Mouse (Mus musculus) spleen, adult 2 months (tissue): ENCODE measurements around the gene Jaml. TPM values are rescaled to one million over a fixed set of nuclear protein-coding genes. Genes with fewer than 3 reads are reported as not detected.
A peak's percentile ranks its signal among the peaks of the same experiment; 100 is the strongest.

Source experiments
- DNase-seq, 2 experiments: peaks; one replicate each; pipeline versions ENCODE4 v3.0.0 to v3.0.0-alpha.2; 2012 to 2021; ENCODE audit warnings: low spot score in 2 of 2, low read depth in 1 of 2
- H3K27ac ChIP-seq: fragments of 200-500 bp; 2 replicates; pipeline ENCODE4 v1.5.1; 2012; ENCODE audit warnings: low read length, inconsistent platforms; ENCODE audit not compliant: insufficient read depth
- H3K27me3 ChIP-seq: fragments of 200-500 bp; 2 replicates; pipeline ENCODE4 v1.6.1; 2012; ENCODE audit warnings: mild to moderate bottlenecking, moderate library complexity, low read length, inconsistent platforms; ENCODE audit not compliant: control insufficient read depth, insufficient read depth
- H3K36me3 ChIP-seq: fragments of 200-500 bp; 2 replicates; pipeline ENCODE4 v1.6.1; 2012; ENCODE audit warnings: mild to moderate bottlenecking, low read length, inconsistent platforms; ENCODE audit not compliant: control insufficient read depth, insufficient read depth
- H3K4me1 ChIP-seq: fragments of 200-500 bp; 2 replicates; pipeline ENCODE4 v1.6.1; 2011; ENCODE audit warnings: inconsistent platforms; ENCODE audit not compliant: control insufficient read depth, insufficient read depth, insufficient read length
- H3K4me3 ChIP-seq: fragments of 200-500 bp; 2 replicates; pipeline ENCODE4 v1.5.1; 2011; ENCODE audit warnings: mild to moderate bottlenecking, inconsistent platforms; ENCODE audit not compliant: insufficient read depth, insufficient read length; ENCODE audit errors: extremely low read depth
- CTCF ChIP-seq: fragments of 200-500 bp; IDR thresholded peaks from 2 replicates; pipeline ENCODE4 v1.5.1; 2011; ENCODE audit warnings: mild to moderate bottlenecking, inconsistent platforms; ENCODE audit not compliant: insufficient read depth, insufficient read length, insufficient replicate concordance; ENCODE audit errors: extremely low read depth
- POLR2A ChIP-seq: fragments of 200-500 bp; IDR thresholded peaks from 2 replicates; pipeline ENCODE4 v1.6.1; 2011; ENCODE audit warnings: low read depth, low read length, inconsistent platforms
- WGBS: fragments of 180-500 bp; shearing (Covaris S2); methylation state at CpG from one replicate; pipeline ENCODE4 v1.1.7; 2018; 5-methylcytosine and 5-hydroxymethylcytosine counted together
- polyA plus RNA-seq: library from polyadenylated mRNA; depleted of rRNA; stranded (reverse); fragments of >200 nt; gene quantifications from 2 replicates; pipeline ENCODE4 v1.2.3, GENCODE M21; 2012

The Jaml gene
- polyA plus RNA-seq, 1 experiment: 2.8 TPM

GRCm38 (mm10) chr9:45041131-45041838 is 37.7 kb upstream of the Jaml start:
- no peak for DNase-seq
- Histone ChIP-seq H3K27ac (no peak overlapping the region), H3K36me3 (no peaks in the 10 kb centered on the region), H3K4me1 (peaks cover 5% of the 10 kb centered on the region; the same call in 1 of the 2 replicates), H3K4me3 (no peak overlapping the region), H3K27me3 (peaks cover 4% of the 10 kb centered on the region; the same call in 1 of the 2 replicates)
- TF ChIP-seq CTCF: no peak
- TF ChIP-seq POLR2A: no peak
- WGBS: 14% methylated on average over 17 of the region's 17 CpGs

GRCm38 (mm10) chr9:45042056-45042720 is 36.8 kb upstream of the Jaml start:
- Histone ChIP-seq H3K4me1 (peaks cover 5% of the 10 kb centered on the region; the same call in 1 of the 2 replicates), H3K27ac (no peak overlapping the region), H3K36me3 (no peaks in the 10 kb centered on the region), H3K4me3 (no peak overlapping the region), H3K27me3 (peaks cover 4% of the 10 kb centered on the region; the same call in 1 of the 2 replicates)
- DNase-seq: no peak
- 12% methylated on average over 20 of the region's 20 CpGs for WGBS
- TF ChIP-seq CTCF: no peak
- no peak for TF ChIP-seq POLR2A

- no peak overlapping the region for H3K4me3 ChIP-seq
- H3K36me3 ChIP-seq: no peaks in the 10 kb centered on the region
- H3K27me3 ChIP-seq: peaks cover 4% of the 10 kb centered on the region; the same call in 1 of the 2 replicates
- no peak for DNase-seq
- H3K27ac ChIP-seq: no peak overlapping the region
- 7% methylated on average over 10 of the region's 10 CpGs for WGBS
- peaks cover 5% of the 10 kb centered on the region; the same call in 1 of the 2 replicates for H3K4me1 ChIP-seq
- TF ChIP-seq CTCF: no peak
- TF ChIP-seq POLR2A: no peak
These were observed 36.0 kb upstream of the Jaml start for GRCm38 (mm10) chr9:45042947-45043346.

- H3K27me3 ChIP-seq: peaks cover 4% of the 10 kb centered on the region; the same call in 1 of the 2 replicates
- peaks cover 5% of the 10 kb centered on the region; the same call in 1 of the 2 replicates for H3K4me1 ChIP-seq
- H3K4me3 ChIP-seq: no peak overlapping the region
- no peak for DNase-seq
- WGBS: 85% methylated on average over 16 of the region's 16 CpGs
- no peak overlapping the region for H3K27ac ChIP-seq
- no peaks in the 10 kb centered on the region for H3K36me3 ChIP-seq
- TF ChIP-seq CTCF (no peak), POLR2A (no peak)
These were observed 32.0 kb upstream of the Jaml start for GRCm38 (mm10) chr9:45046973-45047372.

GRCm38 (mm10) chr9:45048511-45048910 is 30.5 kb upstream of the Jaml start:
- Histone ChIP-seq H3K27me3 (0 out of 2 replicates have a peak, but pooled peaks cover 1% of the 10 kb centered on the region), H3K4me3 (no peak overlapping the region), H3K36me3 (no peaks in the 10 kb centered on the region), H3K4me1 (no peaks in the 10 kb centered on the region), H3K27ac (no peak overlapping the region)
- 20% methylated on average over 4 of the region's 4 CpGs for WGBS
- TF ChIP-seq CTCF: peak; percentile 16; the same call in 1 of the 2 replicates
- TF ChIP-seq POLR2A: no peak
- DNase-seq: no peak

GRCm38 (mm10) chr9:45049731-45050130 is 29.3 kb upstream of the Jaml start:
- Histone ChIP-seq H3K27me3 (peaks cover 1% of the 10 kb centered on the region; the same call in 1 of the 2 replicates), H3K27ac (no peak overlapping the region), H3K4me3 (no peak overlapping the region), H3K4me1 (no peaks in the 10 kb centered on the region), H3K36me3 (no peaks in the 10 kb centered on the region)
- TF ChIP-seq CTCF: no peak
- no peak for TF ChIP-seq POLR2A
- WGBS: 38% methylated on average over 1 of the region's 1 CpGs
- no peak for DNase-seq

GRCm38 (mm10) chr9:45050301-45050700 is 28.7 kb upstream of the Jaml start:
- H3K4me3 ChIP-seq: no peak overlapping the region
- no peaks in the 10 kb centered on the region for H3K4me1 ChIP-seq
- H3K27ac ChIP-seq: no peak overlapping the region
- TF ChIP-seq POLR2A (no peak), CTCF (no peak)
- H3K36me3 ChIP-seq: no peaks in the 10 kb centered on the region
- 78% methylated on average over 2 of the region's 2 CpGs for WGBS
- peaks cover 1% of the 10 kb centered on the region; the same call in 1 of the 2 replicates for H3K27me3 ChIP-seq
- DNase-seq: no peak
